In genomic region chr5:52669426-52670191, GRCm38 (mm10) we compare ENCODE assay signal across 7 mouse cellular contexts. TPM values are rescaled to one million over a fixed set of nuclear protein-coding genes. Genes with fewer than 3 reads are reported as not detected.
DNase-seq lines count a peak whose midpoint lies in the region; ATAC-seq and TF ChIP-seq lines count a peak whose summit lies in the region.

Sepsecs (minus strand) TSS chr5:52669708.

- H3K4me2 ChIP-seq in intestine, postnatal 0 days (replicated peaks; ENCODE audit: low read depth): peak within 1 kb of the TSS; percentile 74
- H3K4me2 ChIP-seq in midbrain, embryonic 12.5 days (replicated peaks): peak within 1 kb of the TSS; percentile 71

- H3K4me3 ChIP-seq in embryonic facial prominence, embryonic 10.5 days: peak within 1 kb of the TSS; percentile 91
- H3K4me3 ChIP-seq in intestine, postnatal 0 days (ENCODE audit: low read depth, low read length): peak within 1 kb of the TSS; percentile 65
- peak within 1 kb of the TSS; percentile 77 for H3K4me3 ChIP-seq in midbrain, embryonic 12.5 days
- H3K4me3 ChIP-seq in small intestine, adult 2 months (ENCODE audit: low read depth, low read length): peak within 1 kb of the TSS; percentile 95

- DNase-seq in adrenal gland, postnatal 10 days: peak; percentile 95
- DNase-seq in embryonic facial prominence, embryonic 10.5 days (ENCODE audit: low spot score): peak; percentile 94
- peak; percentile 26 for DNase-seq in gonadal fat pad, adult 2 months (ENCODE audit: low read depth)
- DNase-seq in left cerebral cortex, postnatal 4 days: peak; percentile 95

- TF ChIP-seq POLR2A in small intestine, adult 2 months (IDR thresholded peaks at IDR 0.05; ENCODE audit: low read depth, low read length): no peak; the same call in 1 of the 2 replicates

- H3K9ac ChIP-seq in intestine, postnatal 0 days (ENCODE audit: low read depth, low read length): peak within 1 kb of the TSS; percentile 65
- H3K9ac ChIP-seq in midbrain, embryonic 12.5 days (replicated peaks): peak within 1 kb of the TSS; percentile 82

- intact Hi-C loops in left cerebral cortex, postnatal 4 days (cut with DNase I): loop anchor here (10.0 kb wide), 1 partner anchor 145 kb away; no protein-coding TSS in a partner anchor

- 4% methylated on average over 56 of the region's 56 CpGs for WGBS in embryonic facial prominence, embryonic 10.5 days
- 4% methylated on average over 56 of the region's 56 CpGs for WGBS in intestine, postnatal 0 days
- 5% methylated on average over 43 of the region's 56 CpGs for WGBS in midbrain, embryonic 12.5 days
- 4% methylated on average over 56 of the region's 56 CpGs for WGBS in small intestine, adult 2 months

- ATAC-seq in intestine, postnatal 0 days: peak; percentile 97
- peak; percentile 95 for ATAC-seq in midbrain, embryonic 12.5 days (ENCODE audit: low FRiP score, low read depth)

- peak within 1 kb of the TSS; percentile 84 for H3K27ac ChIP-seq in embryonic facial prominence, embryonic 10.5 days (replicated peaks)
- H3K27ac ChIP-seq in intestine, postnatal 0 days (ENCODE audit: low read depth, low read length): peak within 1 kb of the TSS; percentile 72
- H3K27ac ChIP-seq in midbrain, embryonic 12.5 days (replicated peaks): peak within 1 kb of the TSS; percentile 31; the same call in 1 of the 2 replicates
- H3K27ac ChIP-seq in small intestine, adult 2 months (ENCODE audit: insufficient read depth, low read depth, low read length): peak within 1 kb of the TSS; percentile 97

- peaks cover 10% of the 10 kb centered on the region for H3K4me1 ChIP-seq in embryonic facial prominence, embryonic 10.5 days
- H3K4me1 ChIP-seq in intestine, postnatal 0 days (replicated peaks; ENCODE audit: control insufficient read depth, insufficient read depth, low read length): no peaks in the 10 kb centered on the region
- peaks cover 16% of the 10 kb centered on the region for H3K4me1 ChIP-seq in midbrain, embryonic 12.5 days
- H3K4me1 ChIP-seq in small intestine, adult 2 months (ENCODE audit: control insufficient read depth, insufficient read depth, insufficient read length, low read length): peaks cover 4% of the 10 kb centered on the region; the same call in 1 of the 2 replicates

- H3K36me3 ChIP-seq in embryonic facial prominence, embryonic 10.5 days (replicated peaks): peaks cover 7% of the 10 kb centered on the region
- peaks cover 6% of the 10 kb centered on the region; the same call in 1 of the 2 replicates for H3K36me3 ChIP-seq in intestine, postnatal 0 days (ENCODE audit: control insufficient read depth, insufficient read depth)
- peaks cover 6% of the 10 kb centered on the region for H3K36me3 ChIP-seq in midbrain, embryonic 12.5 days
- H3K36me3 ChIP-seq in small intestine, adult 2 months (ENCODE audit: control insufficient read depth, insufficient read depth, low read length): peaks cover 11% of the 10 kb centered on the region

- H3K27me3 ChIP-seq in embryonic facial prominence, embryonic 10.5 days (replicated peaks; ENCODE audit: low read depth, poor library complexity, severe bottlenecking): no peaks in the 10 kb centered on the region
- no peaks in the 10 kb centered on the region for H3K27me3 ChIP-seq in intestine, postnatal 0 days (replicated peaks; ENCODE audit: control insufficient read depth, insufficient read depth, low read length)
- H3K27me3 ChIP-seq in midbrain, embryonic 12.5 days: peaks cover 5% of the 10 kb centered on the region; the same call in 1 of the 2 replicates
- H3K27me3 ChIP-seq in small intestine, adult 2 months (ENCODE audit: control insufficient read depth, insufficient read depth, low read length): no peaks in the 10 kb centered on the region

- TF ChIP-seq CTCF in intestine, postnatal 0 days (IDR thresholded peaks at IDR 0.05; ENCODE audit: low read depth): peak; percentile 45
- TF ChIP-seq CTCF in small intestine, adult 2 months (IDR thresholded peaks at IDR 0.05; ENCODE audit: extremely low read depth, insufficient read length, insufficient replicate concordance, low read depth, low read length): no peak

- H3K9me3 ChIP-seq in embryonic facial prominence, embryonic 10.5 days: no peaks in the 10 kb centered on the region
- no peaks in the 10 kb centered on the region for H3K9me3 ChIP-seq in intestine, postnatal 0 days (ENCODE audit: control insufficient read depth)
- no peaks in the 10 kb centered on the region for H3K9me3 ChIP-seq in midbrain, embryonic 12.5 days

RNA-seq across cellular contexts. Expression of gene Sepsecs, which starts in this region (rescaled TPM):
- 10 to 100 TPM; 18.9 to 20.6 TPM for total RNA-seq in adrenal gland, postnatal 10 days (2021)
- 8.9 and 9.3 TPM in 2 replicates for polyA plus RNA-seq in embryonic facial prominence, embryonic 10.5 days (2016; fragmentation: Nextera tagmentation; extraction: Ambion mirVana)
- 7.0 and 7.1 TPM in 2 replicates for polyA plus RNA-seq in gonadal fat pad, adult 2 months (2012; rRNA removed)
- 8.9 and 9.1 TPM in 2 replicates for polyA plus RNA-seq in intestine, postnatal 0 days (2015; fragmentation: Nextera tagmentation; extraction: Ambion mirVana)
- 10 to 100 TPM; 11.3 TPM for total RNA-seq in left cerebral cortex, postnatal 4 days (2021)
- polyA plus RNA-seq in midbrain, embryonic 12.5 days (2016; fragmentation: Nextera tagmentation; extraction: Ambion mirVana): 8.5 and 9.4 TPM in 2 replicates
- 1.9 and 4.1 TPM in 2 replicates for polyA plus RNA-seq in small intestine, adult 2 months (2012; rRNA removed)

Comparison
In these comparisons a context has a peak if more than half of its experiments do, and no peak if none do; other contexts are left out.
1. Peak in every context shown above with its lines: DNase-seq, ATAC-seq, H3K4me3 ChIP-seq and H3K27ac ChIP-seq.
2. DNase-seq: peak in every context shown above with its lines; median percentile 95 in adrenal gland, postnatal 10 days; 95 in left cerebral cortex, postnatal 4 days; 94 in embryonic facial prominence, embryonic 10.5 days; 26 in gonadal fat pad, adult 2 months.
3. H3K27ac ChIP-seq: peak in every context shown above with its lines; median percentile 97 in small intestine, adult 2 months; 84 in embryonic facial prominence, embryonic 10.5 days; 72 in intestine, postnatal 0 days; 31 in midbrain, embryonic 12.5 days.